Mouse (Mus musculus) liver, postnatal 0 days (tissue): ENCODE measurements around the gene Zc2hc1c.

ENCODE experiments used
- CTCF ChIP-seq: sonication (generic); IDR thresholded peaks from 2 replicates; pipeline ENCODE4 v1.5.1; 2016; ENCODE audit warnings: antibody characterized with exemption, low read depth
- EP300 ChIP-seq: IDR thresholded peaks from 2 replicates; pipeline ENCODE4 v1.6.1; 2016; ENCODE audit warnings: antibody characterized with exemption, low read depth, mild to moderate bottlenecking

DNA sequence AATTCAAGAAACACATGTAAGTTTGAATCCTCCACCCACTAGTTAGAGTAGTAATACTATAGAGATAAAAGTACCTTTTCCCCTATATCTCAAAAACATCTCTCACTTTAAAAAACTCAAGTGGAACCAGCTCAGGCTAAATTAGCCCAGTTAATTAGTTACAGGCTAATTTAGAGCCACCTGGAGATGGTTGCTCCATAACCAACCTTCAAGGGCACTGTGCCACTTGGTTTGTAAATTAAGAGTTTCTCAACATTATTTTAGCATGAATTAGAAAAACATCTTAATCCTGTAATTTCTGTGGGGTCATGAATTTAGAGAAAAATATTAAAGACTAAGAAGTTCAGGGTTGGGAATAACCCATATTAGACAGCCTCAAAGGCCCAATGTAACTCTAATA is 3.1 kb downstream of the Zc2hc1c start:
- TF ChIP-seq CTCF (no peak), EP300 (no peak)
